Mouse (Mus musculus) intestine, embryonic 15.5 days (tissue): ENCODE measurements around the gene Tmem266. TPM values are rescaled to one million over a fixed set of nuclear protein-coding genes. Genes with fewer than 3 reads are reported as not detected.

Experiments used
- ATAC-seq: fragments of 200-750 bp; cut with Nextera tagmentation; 2 replicates; pipeline ENCODE4 v1.8.0; 2017; ENCODE audit warnings: moderate TSS enrichment, moderate library complexity
- H3K27ac ChIP-seq: fragments of 300-500 bp; sonication (generic); 2 replicates; pipeline ENCODE4 v1.5.1; 2015; ENCODE audit warnings: mild to moderate bottlenecking, inconsistent platforms
- H3K27me3 ChIP-seq: fragments of 300-500 bp; sonication (generic); replicated peaks from 2 replicates; pipeline ENCODE4 v1.6.1; 2015; ENCODE audit warnings: inconsistent platforms
- H3K36me3 ChIP-seq: fragments of 300-500 bp; sonication (generic); 2 replicates; pipeline ENCODE4 v1.6.1; 2015; ENCODE audit warnings: inconsistent platforms
- H3K4me1 ChIP-seq: fragments of 300-500 bp; sonication (generic); replicated peaks from 2 replicates; pipeline ENCODE4 v1.6.1; 2015; ENCODE audit warnings: inconsistent platforms
- H3K4me2 ChIP-seq: fragments of 300-500 bp; sonication (generic); replicated peaks from 2 replicates; pipeline ENCODE4 v1.6.1; 2015; ENCODE audit warnings: mild to moderate bottlenecking, inconsistent platforms
- H3K4me3 ChIP-seq: fragments of 300-500 bp; sonication (generic); replicated peaks from 2 replicates; pipeline ENCODE4 v1.5.1; 2015; ENCODE audit warnings: inconsistent platforms
- H3K9ac ChIP-seq: fragments of 300-500 bp; sonication (generic); 2 replicates; pipeline ENCODE4 v1.6.1; 2015; ENCODE audit warnings: inconsistent platforms
- H3K9me3 ChIP-seq: fragments of 300-500 bp; sonication (generic); 2 replicates; pipeline ENCODE4 v1.6.1; 2016; ENCODE audit warnings: inconsistent platforms
- WGBS: fragments of 180-500 bp; shearing (Covaris S2); methylation state at CpG from one replicate; pipeline ENCODE4 v1.1.7; 2015; 5-methylcytosine and 5-hydroxymethylcytosine counted together
- polyA plus RNA-seq: library from polyadenylated mRNA; unstranded; fragments of >200 nt; fragmentation: Nextera tagmentation; extraction: Ambion mirVana; gene quantifications from 2 replicates; pipeline ENCODE4 v1.2.1, GENCODE M21; 2015

The Tmem266 gene
- polyA plus RNA-seq, 1 experiment from 2014 or later, result 1.3 TPM

- WGBS, result 28% methylated on average over 5 of the region's 5 CpGs
- ATAC-seq, result no peak
- no peak overlapping the region for H3K9ac ChIP-seq
Observed at GRCm38 (mm10) chr9:55382441-55382840, 55.7 kb downstream of the Tmem266 start.

GRCm38 (mm10) chr9:55386117-55386516 lies 59.4 kb downstream of the Tmem266 start:
- Histone ChIP-seq H3K4me1 (no peaks in the 10 kb centered on the region), H3K36me3 (no peaks in the 10 kb centered on the region), H3K9ac (no peak overlapping the region), H3K27ac (no peak overlapping the region), H3K4me3 (no peak overlapping the region), H3K9me3 (no peaks in the 10 kb centered on the region), H3K4me2 (no peak overlapping the region), H3K27me3 (no peaks in the 10 kb centered on the region)
- no peak for ATAC-seq
- 95% methylated on average over 4 of the region's 4 CpGs for WGBS

More at GRCm38 (mm10) chr9:55382441-55382840, 55.7 kb downstream of the Tmem266 start:
- H3K27ac ChIP-seq, result no peak overlapping the region
- no peak overlapping the region for H3K4me3 ChIP-seq
- H3K36me3 ChIP-seq, result no peaks in the 10 kb centered on the region
- H3K4me2 ChIP-seq, result no peak overlapping the region
- H3K9me3 ChIP-seq, result no peaks in the 10 kb centered on the region
- no peaks in the 10 kb centered on the region for H3K4me1 ChIP-seq
- H3K27me3 ChIP-seq, result no peaks in the 10 kb centered on the region

GRCm38 (mm10) chr9:55387862-55388505 lies 61.3 kb downstream of the Tmem266 start:
- Histone ChIP-seq H3K27ac (no peak overlapping the region), H3K4me1 (no peaks in the 10 kb centered on the region), H3K4me3 (no peak overlapping the region), H3K9me3 (no peaks in the 10 kb centered on the region), H3K27me3 (no peaks in the 10 kb centered on the region), H3K36me3 (no peaks in the 10 kb centered on the region), H3K9ac (no peak overlapping the region), H3K4me2 (no peak overlapping the region)
- no peak for ATAC-seq
- WGBS, result 78% methylated on average over 14 of the region's 14 CpGs

- Histone ChIP-seq H3K27me3 (no peaks in the 10 kb centered on the region), H3K36me3 (no peaks in the 10 kb centered on the region), H3K4me1 (no peaks in the 10 kb centered on the region), H3K9ac (no peak overlapping the region), H3K4me2 (no peak overlapping the region), H3K9me3 (no peaks in the 10 kb centered on the region), H3K4me3 (no peak overlapping the region), H3K27ac (no peak overlapping the region)
- 27% methylated on average over 17 of the region's 17 CpGs for WGBS
- ATAC-seq, result peak; percentile 70; the same call in 1 of the 2 replicates
Observed at GRCm38 (mm10) chr9:55391909-55392658, 65.4 kb downstream of the Tmem266 start.

DNA sequence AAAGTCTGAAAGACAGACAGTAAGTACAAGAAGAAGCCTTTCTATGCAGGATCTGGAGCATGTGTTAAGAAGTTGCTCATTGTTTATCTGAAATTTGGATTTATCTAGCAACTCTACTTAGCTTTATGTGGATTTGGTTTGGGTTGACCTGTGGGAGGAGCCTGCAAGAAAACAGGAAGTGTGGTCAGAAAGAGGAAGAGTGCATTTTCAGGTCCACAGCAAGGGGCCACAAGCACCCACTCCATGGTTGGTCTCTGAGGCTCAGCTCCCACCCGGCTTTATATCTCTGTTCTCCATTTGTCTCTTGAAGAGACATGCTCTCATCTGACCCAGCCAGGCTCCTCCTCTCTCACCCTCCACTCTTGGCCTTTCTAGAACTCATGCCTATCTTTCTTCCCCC lies 68.9 kb downstream of the Tmem266 start:
- Histone ChIP-seq H3K9me3 (no peaks in the 10 kb centered on the region), H3K9ac (no peak overlapping the region), H3K4me3 (no peak overlapping the region), H3K27me3 (no peaks in the 10 kb centered on the region), H3K4me1 (no peaks in the 10 kb centered on the region), H3K36me3 (no peaks in the 10 kb centered on the region), H3K4me2 (no peak overlapping the region), H3K27ac (no peak overlapping the region)
- ATAC-seq, result no peak
- 75% methylated on average over 1 of the region's 1 CpGs for WGBS

- Histone ChIP-seq H3K4me1 (no peaks in the 10 kb centered on the region), H3K9me3 (no peaks in the 10 kb centered on the region), H3K27ac (no peak overlapping the region), H3K36me3 (no peaks in the 10 kb centered on the region), H3K4me3 (no peak overlapping the region), H3K4me2 (no peak overlapping the region), H3K27me3 (no peaks in the 10 kb centered on the region), H3K9ac (no peak overlapping the region)
- ATAC-seq, result no peak
- WGBS, result 82% methylated on average over 7 of the region's 7 CpGs
Observed at GRCm38 (mm10) chr9:55398985-55399554, 72.4 kb downstream of the Tmem266 start.

DNA sequence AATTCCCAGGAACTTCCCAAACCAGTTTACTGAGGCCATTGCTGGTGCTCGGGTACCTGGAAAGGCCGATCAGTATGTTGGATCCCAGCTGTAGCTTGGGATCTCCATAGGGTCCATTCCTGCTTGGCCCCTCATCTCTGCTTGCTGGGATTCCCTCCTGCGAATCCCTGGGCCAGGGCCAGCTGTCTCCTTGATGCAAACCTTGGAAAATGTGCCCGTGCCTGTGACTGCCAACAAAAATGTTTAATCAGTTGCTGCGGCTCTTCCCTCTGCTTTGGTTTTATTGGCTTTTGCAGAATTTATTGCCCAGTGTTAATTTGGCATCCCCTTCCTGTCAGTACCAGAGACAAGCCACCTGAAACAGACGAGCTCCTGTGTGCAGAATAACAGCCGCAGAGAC lies 75.6 kb downstream of the Tmem266 start:
- H3K4me2 ChIP-seq, result no peak overlapping the region
- H3K4me3 ChIP-seq, result no peak overlapping the region
- H3K27ac ChIP-seq, result no peak overlapping the region
- no peaks in the 10 kb centered on the region for H3K9me3 ChIP-seq
- no peaks in the 10 kb centered on the region for H3K27me3 ChIP-seq
- no peak overlapping the region for H3K9ac ChIP-seq
- 37% methylated on average over 7 of the region's 7 CpGs for WGBS
- H3K4me1 ChIP-seq, result no peaks in the 10 kb centered on the region
- no peaks in the 10 kb centered on the region for H3K36me3 ChIP-seq
- no peak for ATAC-seq

GRCm38 (mm10) chr9:55404256-55404655 lies 77.5 kb downstream of the Tmem266 start:
- no peak for ATAC-seq
- Histone ChIP-seq H3K9me3 (no peaks in the 10 kb centered on the region), H3K36me3 (no peaks in the 10 kb centered on the region), H3K27me3 (no peaks in the 10 kb centered on the region), H3K4me3 (no peak overlapping the region), H3K4me1 (no peaks in the 10 kb centered on the region), H3K27ac (no peak overlapping the region), H3K9ac (no peak overlapping the region), H3K4me2 (no peak overlapping the region)
- 85% methylated on average over 4 of the region's 4 CpGs for WGBS

DNA sequence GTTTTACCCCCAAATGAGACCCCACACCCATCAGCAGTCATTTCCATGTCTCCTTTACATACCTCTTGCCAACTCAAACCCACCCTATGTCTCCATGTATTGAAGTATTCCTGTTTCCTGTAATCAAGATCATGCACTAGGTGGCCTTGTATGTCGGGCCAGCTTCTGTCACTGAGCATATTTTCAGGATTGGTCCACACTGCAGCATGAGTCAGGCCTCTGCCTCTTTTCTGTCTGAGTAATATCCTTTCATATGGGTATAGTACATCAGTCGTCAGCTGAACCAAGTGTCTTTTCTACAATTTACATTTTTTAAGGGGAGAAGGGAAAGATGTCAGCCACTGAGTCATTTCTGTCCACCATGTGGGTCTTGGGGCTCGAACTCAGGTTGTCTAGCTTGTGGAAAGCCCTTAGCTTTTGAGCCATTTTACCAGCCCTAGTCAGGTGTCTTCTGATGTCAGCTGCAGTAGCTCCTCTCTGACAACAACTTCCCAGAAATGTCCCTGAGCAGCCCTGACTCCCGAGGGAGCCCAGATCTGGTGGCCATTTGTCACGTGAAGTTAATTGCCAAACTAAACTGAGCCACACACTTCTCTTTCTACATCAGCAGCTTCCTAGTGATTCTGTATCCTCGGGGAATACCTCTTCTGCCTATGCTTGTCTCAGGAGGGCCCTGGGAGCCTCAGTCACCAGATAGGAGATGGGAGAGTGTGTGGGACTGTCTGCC lies 78.4 kb downstream of the Tmem266 start:
- WGBS, result 66% methylated on average over 6 of the region's 6 CpGs
- Histone ChIP-seq H3K4me1 (no peaks in the 10 kb centered on the region), H3K4me3 (no peak overlapping the region), H3K9ac (no peak overlapping the region), H3K9me3 (no peaks in the 10 kb centered on the region), H3K27me3 (no peaks in the 10 kb centered on the region), H3K4me2 (no peak overlapping the region), H3K27ac (no peak overlapping the region), H3K36me3 (no peaks in the 10 kb centered on the region)
- ATAC-seq, result no peak

DNA sequence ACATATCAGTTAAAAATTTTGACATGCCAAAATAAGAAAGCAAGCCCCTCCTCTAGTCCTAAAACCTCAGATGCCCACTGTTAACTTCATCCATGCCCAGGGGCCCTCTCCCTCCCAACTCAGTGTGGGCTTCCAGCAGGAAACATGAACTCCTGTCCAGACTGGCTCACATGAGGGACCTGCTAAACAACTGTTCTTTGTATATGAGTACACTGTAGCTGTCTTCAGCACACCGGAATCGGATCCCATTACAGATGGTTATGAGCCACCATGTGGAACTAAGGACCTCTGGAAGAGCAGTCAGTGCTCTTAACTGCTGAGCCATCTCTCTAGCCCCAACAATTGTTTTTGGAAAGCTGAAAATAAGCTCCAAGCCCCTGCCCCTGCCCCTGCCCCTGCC lies 80.1 kb downstream of the Tmem266 start:
- Histone ChIP-seq H3K4me3 (no peak overlapping the region), H3K9me3 (no peaks in the 10 kb centered on the region), H3K4me2 (no peak overlapping the region), H3K9ac (no peak overlapping the region), H3K4me1 (peaks cover 6% of the 10 kb centered on the region; the same call in 1 of the 2 replicates), H3K27me3 (no peaks in the 10 kb centered on the region), H3K36me3 (no peaks in the 10 kb centered on the region), H3K27ac (no peak overlapping the region)
- no peak for ATAC-seq
- 46% methylated on average over 2 of the region's 2 CpGs for WGBS

DNA sequence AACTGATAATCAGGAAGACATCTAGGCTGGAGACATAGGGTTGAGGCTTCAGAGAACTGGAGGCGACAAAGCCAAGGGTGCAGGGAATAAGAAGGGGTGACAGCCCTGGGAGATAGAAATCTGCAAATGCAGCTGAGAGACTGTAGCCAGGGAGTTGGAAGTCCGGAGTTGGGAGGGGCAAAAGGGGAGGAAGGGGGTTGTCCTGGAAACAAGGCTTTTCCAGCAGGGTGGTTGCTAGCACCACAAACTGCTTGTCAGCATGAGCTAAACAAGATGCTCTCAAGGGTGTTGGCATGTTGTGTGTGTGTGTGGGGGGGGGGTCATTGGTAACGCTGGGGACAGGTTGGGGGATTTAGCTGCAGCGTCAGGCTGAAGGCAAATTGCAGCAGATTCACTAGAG lies 82.1 kb downstream of the Tmem266 start:
- H3K4me3 ChIP-seq, result no peak overlapping the region
- H3K36me3 ChIP-seq, result no peaks in the 10 kb centered on the region
- no peak for ATAC-seq
- no peak overlapping the region for H3K27ac ChIP-seq
- H3K4me2 ChIP-seq, result no peak overlapping the region
- 48% methylated on average over 4 of the region's 4 CpGs for WGBS
- H3K27me3 ChIP-seq, result no peaks in the 10 kb centered on the region
- no peak overlapping the region for H3K9ac ChIP-seq
- H3K4me1 ChIP-seq, result peaks cover 9% of the 10 kb centered on the region; the same call in 1 of the 2 replicates
- no peaks in the 10 kb centered on the region for H3K9me3 ChIP-seq

GRCm38 (mm10) chr9:55409833-55410232 lies 83.1 kb downstream of the Tmem266 start:
- no peak overlapping the region for H3K9ac ChIP-seq
- peaks cover 9% of the 10 kb centered on the region; the same call in 1 of the 2 replicates for H3K4me1 ChIP-seq
- H3K4me2 ChIP-seq, result no peak overlapping the region
- H3K36me3 ChIP-seq, result no peaks in the 10 kb centered on the region
- no peak for ATAC-seq
- H3K27me3 ChIP-seq, result no peaks in the 10 kb centered on the region
- no peak overlapping the region for H3K27ac ChIP-seq
- no peaks in the 10 kb centered on the region for H3K9me3 ChIP-seq
- H3K4me3 ChIP-seq, result no peak overlapping the region
- WGBS, result 54% methylated on average over 3 of the region's 3 CpGs
